Mouse (Mus musculus): ENCODE data around the gene Gpr55. TPM values are rescaled to one million over a fixed set of nuclear protein-coding genes. Genes with fewer than 3 reads are reported as not detected.

Gpr55 gene
- total RNA-seq, 2 experiments from 2014 or later, result 0.11 TPM

GRCm38 (mm10) chr1:85959889-85960276, 924 bp downstream of the Gpr55 start:
- no peak for DNase-seq (ENCODE audit: low spot score in 2 of 2)
- intact Hi-C loops (cut with DNase I), result no loop called here

GRCm38 (mm10) chr1:85959129-85959888, 1.5 kb downstream of the Gpr55 start:
- no peak for DNase-seq (ENCODE audit: low spot score in 2 of 2)
- intact Hi-C loops (cut with DNase I), result no loop called here

GRCm38 (mm10) chr1:85957942-85958619, 2.7 kb downstream of the Gpr55 start:
- intact Hi-C loops (cut with DNase I), result no loop called here
- peak; percentile 35 to 54 for DNase-seq (ENCODE audit: low spot score in 2 of 2)

- no peak for DNase-seq (ENCODE audit: low spot score in 2 of 2)
These were observed 3.5 kb downstream of the Gpr55 start for GRCm38 (mm10) chr1:85957290-85957689.

GRCm38 (mm10) chr1:85955150-85955549, 5.7 kb downstream of the Gpr55 start:
- intact Hi-C loops (cut with DNase I), result no loop called here
- no peak for DNase-seq (ENCODE audit: low spot score in 2 of 2)

More at GRCm38 (mm10) chr1:85957290-85957689, 3.5 kb downstream of the Gpr55 start:
- intact Hi-C loops (cut with DNase I), result no loop called here

- intact Hi-C loops (cut with DNase I), result no loop called here
- no peak for DNase-seq (ENCODE audit: low spot score in 2 of 2)
These were observed 11.6 kb downstream of the Gpr55 start for GRCm38 (mm10) chr1:85949085-85949684.

GRCm38 (mm10) chr1:85942318-85942717, 18.5 kb downstream of the Gpr55 start:
- intact Hi-C loops (cut with DNase I), result no loop called here
- DNase-seq (ENCODE audit: low spot score in 2 of 2), result peak in 1 of 2 experiments; percentile 53

GRCm38 (mm10) chr1:85937323-85937722, 23.5 kb downstream of the Gpr55 start:
- intact Hi-C loops (cut with DNase I), result no loop called here
- no peak for DNase-seq (ENCODE audit: low spot score in 2 of 2)

- intact Hi-C loops (cut with DNase I), result no loop called here
- DNase-seq (ENCODE audit: low spot score in 2 of 2), result no peak
These were observed 24.5 kb downstream of the Gpr55 start for GRCm38 (mm10) chr1:85936265-85936664.

GRCm38 (mm10) chr1:85935148-85935852, 25.5 kb downstream of the Gpr55 start:
- peak; percentile 71 for DNase-seq (ENCODE audit: low spot score in 2 of 2)
- intact Hi-C loops (cut with DNase I), result loop anchor here (2.0 kb wide), 1 partner anchor 74 kb away; no protein-coding TSS in a partner anchor

GRCm38 (mm10) chr1:85934560-85934959, 26.2 kb downstream of the Gpr55 start:
- DNase-seq (ENCODE audit: low spot score in 2 of 2), result no peak
- intact Hi-C loops (cut with DNase I), result loop anchor here (2.0 to 5.0 kb wide), 2 partner anchors 74 to 82 kb away; no protein-coding TSS in a partner anchor

- intact Hi-C loops (cut with DNase I), result loop anchor here (2.0 to 5.0 kb wide), 3 partner anchors 39 to 82 kb away; partner anchors contain the start of gene Itm2c
These were observed 27.0 kb downstream of the Gpr55 start for GRCm38 (mm10) chr1:85933631-85934465.

GRCm38 (mm10) chr1:85933226-85933625, 27.6 kb downstream of the Gpr55 start:
- DNase-seq (ENCODE audit: low spot score in 2 of 2), result no peak
- intact Hi-C loops (cut with DNase I), result loop anchor here (2.0 to 5.0 kb wide), 2 partner anchors 38 to 81 kb away; partner anchors contain the start of gene Itm2c

More at GRCm38 (mm10) chr1:85933631-85934465, 27.0 kb downstream of the Gpr55 start:
- DNase-seq (ENCODE audit: low spot score in 2 of 2), result peak in 1 of 2 experiments; percentile 47

GRCm38 (mm10) chr1:85931170-85931569, 29.6 kb downstream of the Gpr55 start:
- intact Hi-C loops (cut with DNase I), result loop anchor here (5.0 kb wide), 1 partner anchor 79 kb away; no protein-coding TSS in a partner anchor
- peak in 1 of 2 experiments; percentile 65 for DNase-seq (ENCODE audit: low spot score in 2 of 2)

- intact Hi-C loops (cut with DNase I), result no loop called here
- DNase-seq (ENCODE audit: low spot score in 2 of 2), result no peak
These were observed 31.4 kb downstream of the Gpr55 start for GRCm38 (mm10) chr1:85929406-85929805.

- intact Hi-C loops (cut with DNase I), result no loop called here
- DNase-seq (ENCODE audit: low spot score in 2 of 2), result no peak
These were observed 32.1 kb downstream of the Gpr55 start for GRCm38 (mm10) chr1:85928688-85929065.

- intact Hi-C loops (cut with DNase I), result no loop called here
- DNase-seq (ENCODE audit: low spot score in 2 of 2), result peak; percentile 85 to 94
These were observed 32.6 kb downstream of the Gpr55 start, which contains the start of gene 4933407L21Rik for GRCm38 (mm10) chr1:85928057-85928687. TSS of gene 4933407L21Rik (plus strand) at chr1:85928483.

GRCm38 (mm10) chr1:85925183-85925582, 35.6 kb downstream of the Gpr55 start:
- no peak for DNase-seq (ENCODE audit: low spot score in 2 of 2)
- intact Hi-C loops (cut with DNase I), result no loop called here

Measured in left cerebral cortex, postnatal 14 days (tissue).